Mouse (Mus musculus): ENCODE results near the gene Sprr2h. TPM values are rescaled to one million over a fixed set of nuclear protein-coding genes. Genes with fewer than 3 reads are reported as not detected.

Sprr2h gene
- polyA plus RNA-seq, 1 experiment = 0.06 TPM

- H3ac ChIP-seq (ENCODE audit: control insufficient read depth, insufficient read length) = no peak within 1 kb of the TSS
- no peak for TF ChIP-seq E2F4 (IDR thresholded peaks at IDR 0.05; ENCODE audit: insufficient read depth)
- no peak for TF ChIP-seq POLR2A (IDR thresholded peaks at IDR 0.05; ENCODE audit: insufficient read length, low read depth)
- TF ChIP-seq SRF (IDR thresholded peaks at IDR 0.05; ENCODE audit: control insufficient read depth, insufficient read length, low read depth) = no peak
- no peak for TF ChIP-seq TCF3 (IDR thresholded peaks at IDR 0.05; ENCODE audit: insufficient read length, low read depth)
- TF ChIP-seq MYOG (IDR thresholded peaks at IDR 0.05; ENCODE audit: control insufficient read depth in 1 of 3, insufficient read depth in 1 of 3, insufficient read length in 2 of 3, low read depth in 2 of 3) = no peak
- TF ChIP-seq USF1 (IDR thresholded peaks at IDR 0.05; ENCODE audit: low read depth) = no peak
- no peak for TF ChIP-seq REST (IDR thresholded peaks at IDR 0.05; ENCODE audit: insufficient read depth, insufficient read length)
- TF ChIP-seq POLR2AphosphoS2 (IDR thresholded peaks at IDR 0.05; ENCODE audit: insufficient read length, low read depth) = no peak
- no peak for TF ChIP-seq MAX (IDR thresholded peaks at IDR 0.05; ENCODE audit: low read depth)
- TF ChIP-seq CEBPB (IDR thresholded peaks at IDR 0.05; ENCODE audit: insufficient read depth, poor library complexity, severe bottlenecking) = no peak
- no peak for TF ChIP-seq TCF12 (IDR thresholded peaks at IDR 0.05; ENCODE audit: insufficient read depth, poor library complexity, severe bottlenecking)
- TF ChIP-seq MYOD1 (IDR thresholded peaks at IDR 0.05; ENCODE audit: control insufficient read depth in 1 of 3, insufficient read length in 2 of 3, low read depth in 2 of 3) = no peak
- H3K4me3 ChIP-seq = no peak within 1 kb of the TSS
- H3K36me3 ChIP-seq (ENCODE audit: control insufficient read depth, insufficient read depth) = no peaks in the 10 kb centered on the region
- H3K27me3 ChIP-seq (ENCODE audit: control insufficient read depth, insufficient read depth, insufficient read length) = no peaks in the 10 kb centered on the region
- H3K79me2 ChIP-seq (ENCODE audit: control insufficient read depth, insufficient read depth) = no peaks in the 10 kb centered on the region
- no peak within 1 kb of the TSS for H3K4me2 ChIP-seq (ENCODE audit: low read depth)
Measured at GRCm38 (mm10) chr3:92429323-92429722, 43.8 kb downstream of the Sprr2h start, which contains the start of gene Gm9774. TSS of gene Gm9774 (minus strand) at chr3:92429423.

- Histone ChIP-seq H3K4me3 (no peak within 1 kb of the TSS), H3ac (ENCODE audit: control insufficient read depth, insufficient read length) (no peak within 1 kb of the TSS), H3K4me2 (ENCODE audit: low read depth) (peak within 1 kb of the TSS; percentile 20), H3K79me2 (ENCODE audit: control insufficient read depth, insufficient read depth) (no peaks in the 10 kb centered on the region), H3K36me3 (ENCODE audit: control insufficient read depth, insufficient read depth) (no peaks in the 10 kb centered on the region), H3K27me3 (ENCODE audit: control insufficient read depth, insufficient read depth, insufficient read length) (no peaks in the 10 kb centered on the region)
- TF ChIP-seq MAX (IDR thresholded peaks at IDR 0.05; ENCODE audit: low read depth) = no peak
- TF ChIP-seq CEBPB (IDR thresholded peaks at IDR 0.05; ENCODE audit: insufficient read depth, poor library complexity, severe bottlenecking) = no peak
- TF ChIP-seq REST (IDR thresholded peaks at IDR 0.05; ENCODE audit: insufficient read depth, insufficient read length) = no peak
- TF ChIP-seq USF1 (IDR thresholded peaks at IDR 0.05; ENCODE audit: low read depth) = no peak
- no peak for TF ChIP-seq SRF (IDR thresholded peaks at IDR 0.05; ENCODE audit: control insufficient read depth, insufficient read length, low read depth)
- TF ChIP-seq MYOG (IDR thresholded peaks at IDR 0.05; ENCODE audit: control insufficient read depth in 1 of 3, insufficient read depth in 1 of 3, insufficient read length in 2 of 3, low read depth in 2 of 3) = no peak
- TF ChIP-seq POLR2AphosphoS2 (IDR thresholded peaks at IDR 0.05; ENCODE audit: insufficient read length, low read depth) = no peak
- no peak for TF ChIP-seq POLR2A (IDR thresholded peaks at IDR 0.05; ENCODE audit: insufficient read length, low read depth)
- TF ChIP-seq MYOD1 (IDR thresholded peaks at IDR 0.05; ENCODE audit: control insufficient read depth in 1 of 3, insufficient read length in 2 of 3, low read depth in 2 of 3) = no peak
- no peak for TF ChIP-seq TCF12 (IDR thresholded peaks at IDR 0.05; ENCODE audit: insufficient read depth, poor library complexity, severe bottlenecking)
- no peak for TF ChIP-seq E2F4 (IDR thresholded peaks at IDR 0.05; ENCODE audit: insufficient read depth)
Measured at GRCm38 (mm10) chr3:92432282-92432681, 46.8 kb downstream of the Sprr2h start, which contains the start of gene Sprr2k. TSS of gene Sprr2k (plus strand) at chr3:92432582.

Other genes with a start within 250 kb of the Sprr2h start
- not detected for gene Lelp1, start 242.9 kb upstream of the Sprr2h start, polyA plus RNA-seq (2012; fragmentation: generic; extraction: Trizol)
- not detected for gene Sprr2a1, start 169.9 kb upstream of the Sprr2h start, polyA plus RNA-seq (2012; fragmentation: generic; extraction: Trizol)
- gene Sprr2a2, start 169.8 kb upstream of the Sprr2h start, polyA plus RNA-seq (2012; fragmentation: generic; extraction: Trizol) = 2.1 TPM
- 0.25 TPM for gene Sprr2a3, start 100.3 kb upstream of the Sprr2h start, polyA plus RNA-seq (2012; fragmentation: generic; extraction: Trizol)
- 0.06 TPM for gene Sprr2b, start 69.1 kb upstream of the Sprr2h start, polyA plus RNA-seq (2012; fragmentation: generic; extraction: Trizol)
- gene Sprr2d, start 46.5 kb upstream of the Sprr2h start, polyA plus RNA-seq (2012; fragmentation: generic; extraction: Trizol) = not detected
- gene Sprr2e, start 33.5 kb upstream of the Sprr2h start, polyA plus RNA-seq (2012; fragmentation: generic; extraction: Trizol) = not detected
- not detected for gene Sprr2f, start 20.5 kb upstream of the Sprr2h start, polyA plus RNA-seq (2012; fragmentation: generic; extraction: Trizol)
- gene Sprr2i, start 22.3 kb downstream of the Sprr2h start, polyA plus RNA-seq (2012; fragmentation: generic; extraction: Trizol) = not detected
- gene Sprr2j-ps, start 32.4 kb downstream of the Sprr2h start, polyA plus RNA-seq (2012; fragmentation: generic; extraction: Trizol) = not detected
- 13.6 TPM for gene Gm9774, start 43.7 kb downstream of the Sprr2h start, polyA plus RNA-seq (2012; fragmentation: generic; extraction: Trizol)
- gene Sprr2k, start 46.9 kb downstream of the Sprr2h start, polyA plus RNA-seq (2012; fragmentation: generic; extraction: Trizol) = 2.8 TPM
- 0.05 TPM for gene Sprr1b, start 53.1 kb downstream of the Sprr2h start, polyA plus RNA-seq (2012; fragmentation: generic; extraction: Trizol)
- not detected for gene Sprr3, start 73.0 kb downstream of the Sprr2h start, polyA plus RNA-seq (2012; fragmentation: generic; extraction: Trizol)
- gene Sprr1a, start 100.2 kb downstream of the Sprr2h start, polyA plus RNA-seq (2012; fragmentation: generic; extraction: Trizol) = 9.2 TPM
- not detected for gene Sprr4, start 114.8 kb downstream of the Sprr2h start, polyA plus RNA-seq (2012; fragmentation: generic; extraction: Trizol)
- not detected for gene 2310046K23Rik, start 148.8 kb downstream of the Sprr2h start, polyA plus RNA-seq (2012; fragmentation: generic; extraction: Trizol)
- not detected for gene Ivl, start 188.1 kb downstream of the Sprr2h start, polyA plus RNA-seq (2012; fragmentation: generic; extraction: Trizol)
- not detected for gene Smcp, start 203.3 kb downstream of the Sprr2h start, polyA plus RNA-seq (2012; fragmentation: generic; extraction: Trizol)
- gene 2210017I01Rik, start 221.8 kb downstream of the Sprr2h start, polyA plus RNA-seq (2012; fragmentation: generic; extraction: Trizol) = not detected
- gene Lce6a, start 236.0 kb downstream of the Sprr2h start, polyA plus RNA-seq (2012; fragmentation: generic; extraction: Trizol) = not detected